Mouse (Mus musculus): ENCODE measurements at regions not wholly inside any gene's neighbourhood (a gene's known extent, or its start where the extent isn't known, plus 50 kb on each side); places are given as distances from the start of the nearest gene placed in this dataset.

DNA sequence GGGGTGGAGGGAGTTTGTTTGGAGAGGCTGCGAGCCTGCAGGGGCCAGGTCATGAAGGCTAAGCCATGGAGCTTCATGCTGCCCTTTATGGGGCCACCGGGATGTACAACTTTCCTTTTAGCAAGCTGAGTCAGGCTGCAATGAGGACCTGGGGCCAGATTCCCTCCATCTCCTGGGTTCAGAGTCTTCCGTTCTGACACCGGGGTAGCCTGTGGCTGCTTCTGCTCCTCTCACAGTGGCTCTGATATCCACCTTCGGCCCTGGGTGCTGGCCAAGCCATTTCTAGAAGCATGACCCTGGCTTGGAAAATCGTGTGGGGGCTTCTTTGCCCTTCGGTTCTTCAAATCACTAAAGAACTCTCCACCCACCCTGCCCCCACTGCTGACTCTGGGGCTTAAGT is 115.4 kb upstream of the Sdk1 start:
- no peak for TF ChIP-seq CTCF (IDR thresholded peaks at IDR 0.05; ENCODE audit: low read depth)
- no peak for TF ChIP-seq EP300 (IDR thresholded peaks at IDR 0.05; ENCODE audit: low read depth)
- H3K36me3 ChIP-seq (replicated peaks; ENCODE audit: insufficient read depth, low read length) = no peaks in the 10 kb centered on the region
- no peak overlapping the region for H3K9ac ChIP-seq (replicated peaks)
- DNase-seq (no peak), ATAC-seq (no peak)
- 75% methylated on average over 7 of the region's 7 CpGs for whole genome bisulfite sequencing (ENCODE audit: insufficient replicate concordance)
- H3K27ac ChIP-seq (ENCODE audit: low read depth) = no peak overlapping the region
- no peaks in the 10 kb centered on the region for H3K27me3 ChIP-seq (ENCODE audit: insufficient read depth, low read length)
- H3K4me3 ChIP-seq (ENCODE audit: low read depth, low read length) = no peak overlapping the region
- no peaks in the 10 kb centered on the region for H3K4me1 ChIP-seq (ENCODE audit: insufficient read depth)
- no peaks in the 10 kb centered on the region for H3K9me3 ChIP-seq (ENCODE audit: low read length)
- no peak overlapping the region for H3K4me2 ChIP-seq (ENCODE audit: low read depth, low read length)

DNA sequence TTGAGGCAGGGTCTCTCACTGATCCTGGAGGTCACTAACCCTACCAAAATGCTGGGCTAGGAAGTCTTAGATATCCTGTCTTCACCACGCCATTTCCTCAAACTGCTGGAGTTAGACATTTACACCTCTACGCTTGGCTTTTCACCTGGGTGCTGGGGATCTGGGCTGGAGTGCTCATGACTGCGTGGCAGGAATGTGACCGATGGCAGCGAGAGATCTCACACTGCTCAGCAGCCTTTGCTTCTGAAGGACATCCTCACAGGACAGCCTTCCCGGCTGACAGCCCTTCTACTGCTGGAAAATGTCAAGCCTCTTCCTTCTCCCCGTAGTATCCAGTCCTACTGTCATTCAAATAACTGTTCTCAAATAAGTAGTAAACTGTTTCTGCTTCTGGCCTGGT is 114.8 kb upstream of the Sdk1 start:
- no peaks in the 10 kb centered on the region for H3K36me3 ChIP-seq (replicated peaks; ENCODE audit: insufficient read depth, low read length)
- no peak overlapping the region for H3K9ac ChIP-seq (replicated peaks)
- TF ChIP-seq CTCF (IDR thresholded peaks at IDR 0.05; ENCODE audit: low read depth) = no peak
- TF ChIP-seq EP300 (IDR thresholded peaks at IDR 0.05; ENCODE audit: low read depth) = no peak
- ATAC-seq = no peak
- WGBS (ENCODE audit: insufficient replicate concordance) = 83% methylated on average over 7 of the region's 7 CpGs
- no peaks in the 10 kb centered on the region for H3K27me3 ChIP-seq (ENCODE audit: insufficient read depth, low read length)
- H3K9me3 ChIP-seq (ENCODE audit: low read length) = no peaks in the 10 kb centered on the region
- H3K27ac ChIP-seq (ENCODE audit: low read depth) = no peak overlapping the region
- DNase-seq = no peak
- H3K4me3 ChIP-seq (ENCODE audit: low read depth, low read length) = no peak overlapping the region
- H3K4me1 ChIP-seq (ENCODE audit: insufficient read depth) = no peaks in the 10 kb centered on the region
- no peak overlapping the region for H3K4me2 ChIP-seq (ENCODE audit: low read depth, low read length)

DNA sequence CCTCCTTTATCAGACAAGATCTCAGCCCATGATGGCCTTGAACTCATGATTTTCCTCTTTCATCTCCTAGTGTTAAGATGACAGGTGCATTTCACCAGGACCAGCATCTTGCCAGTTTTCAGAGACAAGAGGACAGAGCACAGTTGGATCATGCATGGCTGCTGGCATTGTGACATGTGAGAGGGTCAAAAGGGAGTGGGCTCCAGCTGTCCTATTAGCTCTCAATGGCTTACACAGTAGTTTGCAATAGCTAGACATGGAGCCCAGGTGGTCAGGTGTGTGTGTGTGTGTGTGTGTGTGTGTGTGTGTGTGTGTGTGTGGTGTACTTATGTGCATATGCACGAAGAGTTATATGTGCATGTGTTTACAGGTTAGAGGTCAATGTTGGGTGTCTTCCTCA is 110.3 kb upstream of the Sdk1 start:
- Histone ChIP-seq H3K4me3 (ENCODE audit: low read depth, low read length) (no peak overlapping the region), H3K9me3 (ENCODE audit: low read length) (no peaks in the 10 kb centered on the region), H3K36me3 (replicated peaks; ENCODE audit: insufficient read depth, low read length) (no peaks in the 10 kb centered on the region), H3K4me2 (ENCODE audit: low read depth, low read length) (no peak overlapping the region), H3K9ac (replicated peaks) (no peak overlapping the region), H3K4me1 (ENCODE audit: insufficient read depth) (no peaks in the 10 kb centered on the region), H3K27ac (ENCODE audit: low read depth) (no peak overlapping the region), H3K27me3 (ENCODE audit: insufficient read depth, low read length) (no peaks in the 10 kb centered on the region)
- ATAC-seq (no peak), DNase-seq (no peak)
- TF ChIP-seq EP300 (IDR thresholded peaks at IDR 0.05; ENCODE audit: low read depth) (no peak), CTCF (IDR thresholded peaks at IDR 0.05; ENCODE audit: low read depth) (no peak)
- 80% methylated on average over 1 of the region's 1 CpGs for WGBS (ENCODE audit: insufficient replicate concordance)

DNA sequence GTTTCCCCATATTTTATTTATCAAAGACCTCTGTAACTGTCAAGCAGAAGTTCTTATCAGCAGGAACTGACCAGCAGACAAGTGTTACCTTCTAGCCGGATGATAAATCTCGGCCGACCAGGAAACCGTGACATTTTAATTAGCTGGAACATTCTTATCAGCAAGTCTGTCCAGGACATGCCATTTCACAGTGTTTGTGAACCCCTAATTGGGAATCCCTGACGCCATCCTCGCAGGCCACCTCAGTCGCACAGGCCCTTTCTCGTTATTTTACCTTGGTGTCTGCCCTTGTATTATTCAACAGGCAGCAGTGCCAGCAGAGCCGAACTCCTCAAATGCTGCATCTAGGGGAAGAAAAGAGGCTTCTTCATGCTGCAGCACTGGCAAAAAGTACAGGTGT is 109.4 kb upstream of the Sdk1 start:
- no peak for ATAC-seq
- Histone ChIP-seq H3K4me3 (ENCODE audit: low read depth, low read length) (no peak overlapping the region), H3K27ac (ENCODE audit: low read depth) (no peak overlapping the region), H3K4me2 (ENCODE audit: low read depth, low read length) (no peak overlapping the region), H3K9me3 (ENCODE audit: low read length) (no peaks in the 10 kb centered on the region), H3K36me3 (replicated peaks; ENCODE audit: insufficient read depth, low read length) (no peaks in the 10 kb centered on the region), H3K9ac (replicated peaks) (no peak overlapping the region), H3K27me3 (ENCODE audit: insufficient read depth, low read length) (no peaks in the 10 kb centered on the region), H3K4me1 (ENCODE audit: insufficient read depth) (no peaks in the 10 kb centered on the region)
- DNase-seq = no peak
- WGBS (ENCODE audit: insufficient replicate concordance) = 46% methylated on average over 9 of the region's 9 CpGs
- TF ChIP-seq EP300 (IDR thresholded peaks at IDR 0.05; ENCODE audit: low read depth) (no peak), CTCF (IDR thresholded peaks at IDR 0.05; ENCODE audit: low read depth) (no peak)

DNA sequence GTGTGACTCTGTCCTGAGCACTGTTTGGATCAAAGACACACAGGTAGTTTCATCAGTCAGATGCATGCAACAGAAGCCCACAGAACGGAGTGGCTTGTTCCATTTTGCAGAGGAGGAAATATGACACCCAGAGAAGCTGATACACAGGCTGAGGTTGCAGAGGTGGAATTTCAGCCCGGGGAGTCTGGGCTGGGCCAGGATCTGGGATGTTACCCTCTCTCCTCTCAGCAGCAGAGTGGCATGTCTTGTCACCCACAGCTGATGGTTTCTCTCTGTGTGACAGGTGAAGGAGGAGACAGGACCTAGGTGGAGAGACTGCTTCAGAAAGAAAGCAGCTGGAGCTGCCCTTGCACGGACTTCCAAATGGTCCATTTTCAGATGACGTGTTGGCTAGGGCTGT is 105.1 kb upstream of the Sdk1 start:
- H3K9ac ChIP-seq (replicated peaks) = no peak overlapping the region
- no peak for DNase-seq
- no peaks in the 10 kb centered on the region for H3K36me3 ChIP-seq (replicated peaks; ENCODE audit: insufficient read depth, low read length)
- no peak overlapping the region for H3K4me2 ChIP-seq (ENCODE audit: low read depth, low read length)
- no peak overlapping the region for H3K27ac ChIP-seq (ENCODE audit: low read depth)
- no peaks in the 10 kb centered on the region for H3K9me3 ChIP-seq (ENCODE audit: low read length)
- H3K4me3 ChIP-seq (ENCODE audit: low read depth, low read length) = no peak overlapping the region
- no peak for ATAC-seq
- H3K4me1 ChIP-seq (ENCODE audit: insufficient read depth) = no peaks in the 10 kb centered on the region
- H3K27me3 ChIP-seq (ENCODE audit: insufficient read depth, low read length) = no peaks in the 10 kb centered on the region
- 54% methylated on average over 4 of the region's 4 CpGs for WGBS (ENCODE audit: insufficient replicate concordance)
- TF ChIP-seq CTCF (IDR thresholded peaks at IDR 0.05; ENCODE audit: low read depth) (no peak), EP300 (IDR thresholded peaks at IDR 0.05; ENCODE audit: low read depth) (no peak)

DNA sequence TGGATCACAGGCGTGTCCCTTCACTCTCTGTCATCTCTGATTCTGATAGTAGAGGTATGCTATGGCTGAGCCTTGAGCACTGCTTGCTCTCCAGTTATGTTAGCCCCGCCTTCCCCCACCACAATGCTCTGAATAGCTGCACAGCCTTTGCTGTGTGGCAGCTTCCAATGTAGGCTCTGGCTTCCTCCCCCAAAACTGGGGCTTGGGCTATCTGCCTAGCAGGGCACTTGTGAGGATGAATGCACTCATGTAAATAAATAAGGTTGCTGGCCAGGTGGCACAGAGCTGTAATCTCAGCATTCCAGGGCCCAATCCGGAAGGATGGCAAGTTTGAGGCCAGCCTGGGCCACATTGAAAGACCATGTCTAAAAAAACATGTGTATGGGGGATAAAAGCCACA is 103.6 kb upstream of the Sdk1 start:
- Histone ChIP-seq H3K4me2 (ENCODE audit: low read depth, low read length) (no peak overlapping the region), H3K27ac (ENCODE audit: low read depth) (no peak overlapping the region), H3K36me3 (replicated peaks; ENCODE audit: insufficient read depth, low read length) (no peaks in the 10 kb centered on the region), H3K27me3 (ENCODE audit: insufficient read depth, low read length) (no peaks in the 10 kb centered on the region), H3K4me1 (ENCODE audit: insufficient read depth) (no peaks in the 10 kb centered on the region), H3K4me3 (ENCODE audit: low read depth, low read length) (no peak overlapping the region), H3K9ac (replicated peaks) (no peak overlapping the region), H3K9me3 (ENCODE audit: low read length) (no peaks in the 10 kb centered on the region)
- WGBS (ENCODE audit: insufficient replicate concordance) = 68% methylated on average over 3 of the region's 3 CpGs
- TF ChIP-seq CTCF (IDR thresholded peaks at IDR 0.05; ENCODE audit: low read depth) (no peak), EP300 (IDR thresholded peaks at IDR 0.05; ENCODE audit: low read depth) (no peak)
- DNase-seq (no peak), ATAC-seq (no peak)

DNA sequence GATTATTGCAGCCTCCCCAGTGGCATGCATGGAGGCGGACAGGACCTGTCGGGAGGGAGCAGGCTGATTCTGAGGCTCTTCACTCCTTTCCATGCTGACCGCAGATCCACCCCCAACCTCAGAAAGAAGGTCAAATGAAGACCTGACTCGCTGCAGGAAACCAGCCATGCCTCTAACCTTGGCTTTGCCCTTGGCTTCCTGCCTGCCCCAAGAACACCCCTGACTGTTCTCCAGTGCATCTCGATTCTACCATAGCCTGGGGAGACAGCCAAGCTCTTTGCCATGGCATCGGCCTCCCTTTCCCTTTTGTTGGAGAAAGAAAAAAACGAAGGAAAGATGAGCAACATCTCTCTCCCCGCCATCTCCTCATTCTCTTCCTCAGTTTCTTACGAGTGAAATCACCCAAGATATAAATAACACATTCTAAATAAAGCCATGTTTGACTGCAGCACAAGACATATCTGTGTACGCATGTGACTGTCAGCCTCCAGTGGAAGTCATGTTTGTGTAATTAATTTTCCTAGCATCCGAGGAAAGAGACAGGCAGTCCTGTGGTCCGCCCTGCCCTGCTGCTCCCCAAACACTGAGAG is 102.4 kb upstream of the Sdk1 start:
- WGBS (ENCODE audit: insufficient replicate concordance) = 49% methylated on average over 12 of the region's 12 CpGs
- no peak overlapping the region for H3K4me3 ChIP-seq (ENCODE audit: low read depth, low read length)
- no peak for DNase-seq

More for the DNA sequence above, 102.4 kb upstream of the Sdk1 start:
- no peaks in the 10 kb centered on the region for H3K36me3 ChIP-seq (replicated peaks; ENCODE audit: insufficient read depth, low read length)
- no peaks in the 10 kb centered on the region for H3K4me1 ChIP-seq (ENCODE audit: insufficient read depth)
- H3K27ac ChIP-seq (ENCODE audit: low read depth) = no peak overlapping the region
- H3K4me2 ChIP-seq (ENCODE audit: low read depth, low read length) = no peak overlapping the region
- no peak overlapping the region for H3K9ac ChIP-seq (replicated peaks)
- ATAC-seq = no peak
- TF ChIP-seq CTCF (IDR thresholded peaks at IDR 0.05; ENCODE audit: low read depth) = no peak
- no peak for TF ChIP-seq EP300 (IDR thresholded peaks at IDR 0.05; ENCODE audit: low read depth)
- no peaks in the 10 kb centered on the region for H3K27me3 ChIP-seq (ENCODE audit: insufficient read depth, low read length)
- no peaks in the 10 kb centered on the region for H3K9me3 ChIP-seq (ENCODE audit: low read length)
